Mouse (Mus musculus) spleen, postnatal 14 days (tissue): ENCODE results near the gene Asap3.
A peak's percentile ranks its signal among the peaks of the same experiment; 100 is the strongest.

Experiments used
- DNase-seq, 2 experiments: peaks; one replicate each; pipeline ENCODE4 v3.0.0; 2021 to 2022; ENCODE audit warnings: low spot score in 2 of 2

Gene Asap3

DNA sequence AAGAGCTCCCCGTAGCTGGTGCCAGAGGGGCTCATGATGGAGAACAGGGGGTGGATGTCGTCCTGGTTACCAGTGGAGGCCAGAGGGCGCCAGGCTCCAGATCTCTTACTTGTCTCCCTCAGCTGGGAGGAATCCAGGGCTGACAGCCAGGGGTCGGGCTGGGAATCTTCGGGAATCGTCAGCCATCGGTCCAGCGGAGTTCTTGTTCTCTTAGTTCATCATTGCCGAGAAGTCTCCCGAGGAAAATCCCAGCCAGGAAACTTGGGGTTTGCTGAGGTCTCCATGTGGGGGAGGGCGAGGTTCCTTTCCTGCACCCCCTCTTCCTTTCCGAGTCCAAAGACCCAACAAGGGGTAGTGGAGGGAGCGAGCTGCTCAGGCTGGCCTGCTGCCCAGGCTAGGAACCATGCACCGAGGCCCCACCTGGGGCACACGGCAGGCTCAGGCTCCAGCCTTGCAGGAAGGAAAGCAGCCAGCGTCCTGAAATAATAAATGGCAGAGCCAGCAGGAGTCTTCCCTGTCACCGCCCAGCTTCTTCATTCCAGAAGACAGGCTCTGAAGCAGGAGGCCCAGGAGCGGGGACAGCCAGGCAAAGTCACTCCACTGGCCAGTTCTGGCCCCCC lies 12.5 kb downstream of the Asap3 start:
- DNase-seq = no peak

DNA sequence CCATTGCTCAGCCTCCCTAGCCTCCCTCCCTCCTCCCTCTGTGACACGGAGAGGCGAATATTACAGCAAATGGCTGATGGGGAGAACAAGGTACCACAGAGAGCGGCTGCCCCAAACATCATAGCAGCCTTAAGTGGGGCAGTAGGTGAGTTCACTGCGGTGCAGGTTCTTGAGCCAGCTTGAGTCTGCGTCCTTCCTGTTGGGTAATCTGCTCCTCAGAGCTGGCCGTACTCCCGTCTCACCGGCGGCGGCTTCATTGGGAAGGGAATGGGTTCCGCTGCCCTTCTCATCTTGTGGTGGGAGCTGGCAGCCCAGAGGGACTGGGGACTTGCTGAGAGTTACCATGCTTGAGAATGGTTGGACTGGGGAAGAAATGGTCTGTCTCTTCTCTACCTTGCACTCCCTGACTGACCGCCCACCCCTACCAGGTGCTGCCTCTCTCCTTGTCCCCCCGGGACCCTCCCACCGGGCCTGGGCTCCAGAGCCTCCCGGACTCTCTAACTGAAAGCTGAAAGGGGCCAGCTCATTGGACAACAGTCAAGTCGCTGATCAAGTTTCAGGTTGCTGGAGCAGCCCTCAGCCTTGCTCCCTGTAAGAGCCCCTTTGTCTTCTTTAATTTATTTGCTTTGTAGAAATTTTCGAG lies 14.1 kb downstream of the Asap3 start:
- DNase-seq = no peak

DNA sequence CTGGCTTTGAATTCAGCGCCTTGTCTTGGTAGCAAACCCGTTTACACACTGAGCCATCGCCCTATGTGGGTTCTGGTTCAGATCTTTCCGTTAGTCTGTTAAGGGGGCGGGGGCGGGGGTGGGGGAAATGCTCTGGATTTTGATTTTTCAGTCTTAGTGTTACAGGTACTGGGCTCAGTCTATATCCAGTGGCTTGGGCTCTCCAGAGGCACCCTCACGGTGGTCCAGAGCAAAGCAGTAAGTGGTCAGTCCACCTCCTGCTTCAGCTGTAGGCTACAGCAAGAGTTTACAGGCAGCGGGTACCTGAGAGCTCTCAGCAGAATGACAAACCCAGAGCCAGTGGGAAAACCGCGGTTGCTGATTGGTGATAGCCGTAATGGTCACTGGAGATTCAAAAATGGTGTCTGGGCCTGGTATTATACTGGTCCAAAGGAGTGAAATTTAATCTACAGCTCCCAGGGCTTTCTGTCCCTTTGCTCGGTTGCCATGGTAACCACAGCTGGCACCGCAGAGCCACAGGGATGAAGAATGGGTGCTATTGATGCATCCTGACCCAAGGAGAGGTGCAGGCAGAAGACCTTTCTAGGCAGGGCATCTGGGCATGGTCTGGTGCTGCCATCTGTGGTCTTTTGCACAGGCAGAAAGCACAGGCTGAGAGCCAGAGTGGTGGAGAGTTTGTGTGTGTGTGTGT lies 17.5 kb downstream of the Asap3 start:
- DNase-seq = no peak

DNA sequence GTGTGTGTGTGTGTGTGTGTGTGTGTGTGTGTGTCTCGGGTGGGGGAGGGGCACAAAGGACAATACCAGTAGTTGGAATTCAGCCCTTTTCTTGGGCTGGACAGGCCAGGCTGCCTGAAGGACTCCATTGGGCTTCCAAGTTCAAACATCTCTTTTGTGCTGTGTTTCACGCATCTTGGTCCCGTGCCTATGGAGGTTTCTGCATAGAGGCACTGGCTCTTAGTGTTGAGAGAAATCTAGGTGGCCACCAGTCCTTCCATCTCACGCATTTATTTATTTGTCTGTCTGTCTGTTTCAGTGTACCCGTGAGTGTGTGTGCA lies 18.0 kb downstream of the Asap3 start:
- no peak for DNase-seq

DNA sequence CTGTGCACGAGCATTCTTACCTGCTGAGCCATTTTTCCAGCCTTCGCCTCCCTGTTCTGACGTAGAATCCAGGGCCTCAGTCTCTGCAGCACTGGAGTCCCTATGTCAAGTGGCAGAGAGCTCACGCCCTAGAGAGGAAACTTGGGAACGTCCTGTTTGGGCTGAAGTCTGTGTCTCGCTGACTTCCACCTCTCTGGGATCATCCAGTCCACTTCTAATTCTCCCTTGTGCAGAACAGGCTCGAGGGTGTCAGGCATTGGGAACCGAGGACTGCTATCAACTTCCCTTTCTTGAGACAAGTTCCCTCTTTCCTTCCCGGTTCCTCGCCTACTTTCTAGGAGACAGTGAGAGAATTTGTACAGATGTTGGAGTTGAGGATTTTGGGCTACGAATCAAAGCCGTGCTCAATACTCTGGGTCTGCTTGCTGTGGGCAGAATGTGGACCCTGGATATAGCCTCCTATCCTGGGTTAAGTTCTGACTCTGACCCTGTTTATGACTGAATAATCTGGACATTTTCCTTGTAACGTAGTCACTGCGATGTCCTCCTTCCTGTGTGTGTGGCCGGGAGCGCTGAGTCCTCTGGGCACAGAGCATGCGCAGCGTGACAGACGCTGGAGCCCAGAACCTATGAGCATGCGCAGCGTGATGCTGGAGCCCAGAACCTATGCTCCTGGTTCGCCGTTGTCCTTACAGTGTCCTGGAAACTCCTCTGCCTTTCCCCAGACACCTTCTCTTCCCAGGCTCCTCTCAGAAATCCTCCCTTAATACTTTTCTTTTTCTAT lies 18.7 kb downstream of the Asap3 start:
- DNase-seq = no peak

DNA sequence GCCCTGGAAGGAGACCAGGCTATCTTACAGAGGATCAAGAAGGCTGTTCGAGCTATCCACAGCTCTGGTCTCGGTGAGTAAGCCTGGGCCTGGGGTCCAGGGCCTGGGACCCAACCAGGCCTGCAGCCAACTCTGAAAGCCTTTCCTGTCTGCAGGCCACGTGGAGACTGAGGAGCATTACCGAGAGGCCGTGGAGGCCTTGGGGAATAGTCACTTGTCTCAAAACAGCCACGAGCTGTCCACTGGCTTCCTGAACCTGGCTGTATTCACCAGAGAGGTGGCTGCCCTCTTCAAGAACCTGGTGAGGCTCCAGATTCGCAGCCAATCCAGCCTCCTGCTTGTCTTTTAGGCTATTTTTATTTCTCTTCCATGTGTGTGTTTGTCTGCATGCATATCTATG lies 21.2 kb downstream of the Asap3 start:
- DNase-seq = no peak

DNA sequence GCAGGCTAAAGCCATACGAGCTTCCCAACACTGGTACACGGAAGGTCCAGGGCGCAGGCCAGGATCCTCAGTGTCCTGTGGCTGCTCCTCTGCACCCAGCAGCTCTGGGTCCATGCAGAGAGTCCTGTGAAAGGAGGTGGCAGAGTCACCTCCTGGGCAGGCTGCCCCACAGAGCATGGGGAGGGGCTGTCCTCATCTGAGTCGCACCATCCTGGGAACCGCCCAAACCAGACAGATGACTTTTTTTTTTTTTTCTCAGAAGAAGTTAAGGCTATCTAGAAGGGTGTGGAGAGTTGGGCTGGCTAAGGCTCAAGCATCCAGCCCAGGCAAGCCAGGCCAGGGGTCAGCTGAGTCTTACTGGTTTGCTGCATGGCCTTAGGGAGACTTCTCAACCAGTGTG lies 22.5 kb downstream of the Asap3 start:
- DNase-seq = no peak

DNA sequence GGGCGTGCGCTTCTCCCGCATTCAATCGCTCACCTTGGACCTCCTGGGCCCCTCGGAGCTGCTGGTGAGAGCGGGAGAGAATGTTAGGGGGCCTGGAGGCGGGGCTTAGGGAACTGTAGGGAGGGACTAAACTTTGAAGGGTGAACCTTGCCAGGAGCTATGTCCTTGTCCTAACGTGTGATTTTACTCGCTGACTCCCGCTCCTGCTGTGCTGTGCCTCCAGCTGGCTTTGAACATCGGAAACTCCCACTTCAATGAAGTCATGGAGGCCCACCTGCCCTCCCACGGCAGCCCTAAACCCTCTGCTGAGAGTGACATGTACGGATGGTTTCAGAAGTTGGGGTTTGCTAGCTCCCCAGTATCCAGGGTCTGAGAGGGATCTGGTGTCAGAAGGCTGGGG lies 32.5 kb downstream of the Asap3 start:
- DNase-seq = no peak

DNA sequence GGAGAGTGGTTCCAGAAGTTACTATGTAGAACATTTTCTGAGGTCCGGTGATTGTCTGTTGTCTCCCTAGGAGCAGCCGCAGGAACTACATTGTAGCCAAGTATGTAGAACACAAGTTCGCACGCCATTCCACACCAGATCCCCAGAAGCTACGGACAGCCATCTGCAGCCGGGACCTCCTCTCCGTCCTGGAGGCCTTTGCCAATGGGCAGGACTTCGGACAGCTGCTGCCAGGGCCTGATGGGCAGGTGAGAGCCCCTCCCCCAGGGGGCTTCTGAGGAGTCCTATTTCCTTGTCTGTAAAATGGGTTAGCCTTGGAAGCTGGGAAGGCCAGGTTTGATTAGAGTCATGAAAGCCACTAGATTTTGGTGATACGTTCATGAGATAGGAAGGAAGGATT lies 32.9 kb downstream of the Asap3 start:
- no peak for DNase-seq

DNA sequence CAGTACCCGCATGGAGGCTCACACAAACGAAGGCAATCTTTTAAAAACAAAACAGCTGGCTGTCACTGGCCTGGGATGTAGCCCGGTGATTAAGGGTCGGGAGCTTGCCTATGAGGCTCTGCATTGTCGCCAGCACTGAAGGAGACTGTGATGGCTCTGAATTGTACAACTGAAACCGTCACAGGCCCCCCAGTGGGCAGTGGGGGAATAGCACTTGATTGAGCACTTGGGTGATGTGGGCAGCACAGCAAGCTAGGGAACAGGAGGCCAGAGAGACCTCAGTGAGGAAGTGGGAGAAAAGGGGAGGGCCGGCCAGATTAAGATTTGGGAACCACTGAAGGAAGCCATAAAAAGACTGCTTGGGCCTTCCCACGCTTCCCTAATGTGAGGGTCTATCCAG lies 33.5 kb downstream of the Asap3 start:
- peak; percentile 60 to 78 for DNase-seq

DNA sequence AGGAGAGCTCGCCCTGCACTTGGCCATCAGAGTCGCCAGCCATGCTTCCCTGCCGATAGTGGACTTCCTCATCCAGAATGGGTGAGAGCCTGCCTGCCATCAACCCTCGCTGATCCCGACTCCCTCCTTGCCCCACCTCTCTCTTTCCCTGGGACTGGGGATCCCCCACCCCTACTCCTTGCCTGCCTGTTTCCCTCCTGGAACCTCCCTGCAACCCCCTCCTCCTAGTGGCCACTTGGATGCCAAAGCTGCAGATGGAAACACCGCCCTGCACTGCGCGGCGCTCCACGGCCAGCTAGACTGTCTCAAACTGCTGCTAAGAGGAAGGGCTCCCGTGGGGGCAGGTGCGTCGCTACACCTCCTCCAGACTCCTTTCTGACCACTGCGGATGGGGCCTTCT lies 34.0 kb downstream of the Asap3 start:
- DNase-seq = no peak

DNA sequence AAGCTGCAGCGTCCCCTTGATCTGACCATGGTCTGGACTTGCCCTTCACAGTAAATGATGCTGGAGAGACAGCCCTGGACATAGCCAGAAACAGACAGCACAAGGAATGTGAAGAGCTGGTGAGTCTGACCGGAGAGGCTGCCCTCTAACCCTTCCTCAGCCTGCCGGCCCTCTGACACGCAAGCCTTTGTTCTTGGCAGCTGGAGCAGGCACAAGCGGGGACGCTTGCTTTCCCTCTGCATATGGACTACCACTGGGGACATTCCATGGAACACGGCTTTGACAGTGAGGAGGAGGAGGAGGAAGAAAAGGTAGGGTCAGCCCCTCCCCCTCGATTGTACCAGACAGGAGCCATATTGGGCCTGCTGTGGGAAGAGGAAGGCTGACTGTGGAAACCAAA lies 34.8 kb downstream of the Asap3 start:
- no peak for DNase-seq

DNA sequence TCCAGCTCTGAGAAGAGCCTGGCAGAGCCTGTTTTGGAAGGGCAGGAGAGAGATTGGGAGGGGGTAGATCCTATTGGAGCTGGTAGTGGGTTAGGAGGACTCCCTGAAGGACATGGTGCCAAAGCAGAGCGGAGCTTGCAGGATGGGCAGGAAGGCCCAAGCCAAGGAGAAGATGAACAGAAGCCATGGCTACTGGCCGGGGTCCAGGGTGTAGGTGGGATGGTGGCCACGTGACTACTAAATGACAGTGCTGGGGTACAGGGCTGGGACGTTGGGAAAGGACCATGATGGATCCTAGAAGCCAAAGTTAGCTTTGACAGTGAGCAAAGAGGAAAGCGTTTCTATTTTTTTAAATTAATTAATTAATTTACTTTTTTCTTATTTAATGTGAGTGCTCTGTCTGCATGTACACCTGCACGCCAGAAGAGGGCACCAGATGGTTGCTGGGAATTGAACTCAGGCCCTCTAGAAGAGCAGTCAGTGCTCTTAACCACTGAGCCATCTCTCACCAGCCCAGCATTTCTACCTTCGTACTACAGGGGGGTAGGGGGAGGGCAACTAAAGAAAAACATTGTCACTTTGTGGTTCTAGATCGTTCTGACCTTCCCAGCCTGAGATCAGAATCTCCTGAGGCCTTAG lies 36.0 kb downstream of the Asap3 start:
- DNase-seq = no peak

DNA sequence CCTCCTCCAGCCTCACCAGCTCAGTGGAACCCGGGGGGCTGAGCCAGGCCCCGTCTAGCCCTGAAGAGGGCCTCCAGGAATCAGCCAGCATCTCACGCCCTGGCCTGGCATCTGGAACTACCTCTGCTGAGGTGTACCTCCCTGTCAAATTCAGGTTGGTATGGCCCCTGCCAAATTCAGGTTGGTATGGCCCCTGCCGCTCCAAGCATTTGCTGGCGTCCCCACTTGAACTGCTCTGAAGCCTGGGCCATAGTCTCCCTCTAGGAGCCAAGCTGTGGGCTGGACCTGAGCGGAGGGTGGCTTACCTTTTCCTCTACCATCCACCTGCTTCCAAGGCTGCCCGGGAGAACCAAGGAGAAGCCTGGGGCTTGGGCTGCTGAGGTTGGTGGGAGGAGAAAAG lies 36.6 kb downstream of the Asap3 start:
- no peak for DNase-seq

DNA sequence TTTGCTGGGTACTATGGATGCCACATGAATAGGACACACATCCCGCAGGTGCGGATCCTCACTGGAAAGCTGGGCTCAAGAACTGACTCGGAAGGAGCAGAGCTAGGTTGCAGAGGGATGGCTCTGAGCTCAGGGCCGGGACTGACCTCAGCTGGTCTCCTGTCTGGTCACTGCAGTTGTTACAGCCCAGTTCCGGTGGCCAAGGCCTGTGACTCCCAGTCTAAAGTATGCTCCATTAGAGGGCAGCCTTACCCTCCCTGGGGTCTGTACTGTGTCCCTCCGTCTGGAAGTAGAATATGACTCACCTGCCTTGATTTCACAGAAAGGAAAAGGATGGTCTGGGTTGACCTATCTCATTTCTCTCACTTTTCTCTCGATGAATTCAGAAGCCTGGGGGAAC lies 38.0 kb downstream of the Asap3 start:
- DNase-seq = no peak

DNA sequence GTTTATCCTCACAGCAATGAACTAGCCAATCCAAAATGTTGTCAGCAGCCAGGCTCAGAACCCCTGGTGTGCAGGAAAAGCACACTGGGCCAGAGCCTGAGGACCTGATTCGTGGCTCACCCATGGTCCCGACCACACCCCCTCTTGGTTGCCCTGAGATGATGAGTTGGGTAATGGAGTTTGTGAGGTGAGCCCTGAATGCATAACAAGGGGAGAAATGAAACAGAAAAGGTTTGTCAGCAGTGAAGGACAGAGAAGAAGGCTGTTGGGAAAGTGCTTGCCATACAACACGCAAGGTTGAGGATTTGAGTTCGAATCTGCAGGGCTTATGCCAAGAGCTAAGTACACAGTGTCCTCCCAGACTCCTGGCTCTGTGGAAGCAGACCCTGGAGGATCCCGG lies 39.5 kb downstream of the Asap3 start:
- no peak for DNase-seq

DNA sequence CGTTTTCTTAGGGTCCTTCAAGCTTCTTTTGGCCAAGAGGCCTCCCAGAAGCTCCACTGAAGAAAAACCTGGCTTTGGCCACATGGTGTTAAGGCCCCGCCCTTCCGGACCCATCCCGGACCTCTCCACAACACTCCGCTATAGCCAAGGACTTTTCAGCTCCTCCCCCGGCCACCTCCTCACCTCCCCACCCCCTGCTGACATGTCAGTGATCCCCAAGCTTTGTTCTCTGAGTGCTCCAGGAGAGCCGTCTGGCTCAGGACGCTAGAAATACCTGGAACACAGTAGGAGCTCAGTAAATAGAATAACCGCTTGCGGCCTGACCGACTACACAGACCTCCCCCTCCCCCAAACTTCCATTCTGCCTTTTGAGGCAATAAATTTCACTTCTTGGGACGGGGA lies 40.4 kb downstream of the Asap3 start:
- DNase-seq = no peak

DNA sequence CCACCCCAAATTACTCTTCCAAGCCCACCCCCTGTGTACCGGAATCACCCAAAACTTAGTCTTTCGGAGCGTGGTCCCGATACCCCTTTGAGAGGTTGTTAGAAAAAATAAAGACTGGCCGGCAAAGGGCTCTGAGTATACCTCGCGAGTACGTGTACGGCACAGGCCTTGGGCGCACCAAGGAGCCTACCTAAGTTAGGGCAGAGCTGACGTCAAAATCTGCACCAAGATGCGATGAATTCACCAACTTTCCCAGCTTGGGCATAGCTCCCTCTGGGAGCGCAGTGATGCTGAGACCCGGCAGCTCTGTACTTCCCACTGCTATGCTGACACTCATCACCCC lies 41.2 kb downstream of the Asap3 start:
- DNase-seq = no peak

DNA sequence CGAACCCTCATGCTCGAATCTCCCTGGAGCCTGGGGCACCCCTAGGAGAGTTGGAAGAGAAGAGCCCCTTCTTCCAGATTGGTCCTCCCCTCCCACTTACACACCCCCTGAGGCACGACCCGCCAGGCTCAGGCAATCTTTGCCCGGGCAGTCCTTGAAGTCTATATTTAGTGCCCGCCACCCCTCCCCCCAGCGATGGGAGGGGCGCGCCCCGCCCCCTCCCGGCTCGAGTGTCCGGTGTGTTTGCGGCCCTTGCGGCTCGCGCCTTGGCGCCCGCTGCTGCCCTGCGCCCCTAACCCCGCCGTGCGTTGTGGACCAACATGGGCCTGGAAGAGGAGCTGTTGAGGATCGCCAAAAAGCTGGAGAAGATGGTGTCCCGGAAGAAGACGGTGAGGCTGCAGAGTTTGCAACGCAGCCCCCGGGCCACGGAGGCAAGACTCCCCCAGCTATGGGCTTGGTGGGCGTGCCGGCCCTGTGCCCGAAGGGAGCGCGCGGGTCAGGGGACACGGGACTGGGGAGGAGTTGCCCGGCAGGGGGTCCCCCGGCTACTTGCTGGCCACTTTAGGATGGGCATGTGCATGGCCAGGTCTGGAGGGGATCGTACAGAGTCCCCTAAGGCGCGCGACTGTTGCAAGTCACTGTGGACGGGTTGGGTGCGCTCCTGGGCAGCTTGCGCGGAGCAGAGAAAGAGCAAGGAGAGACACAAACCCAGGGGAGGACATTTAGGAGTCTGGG lies 41.7 kb downstream of the Asap3 start, which contains the start of gene Tcea3:
Tcea3 (plus strand) TSS at position 1 of the 735 bp plus-strand sequence.
- DNase-seq = no peak

DNA sequence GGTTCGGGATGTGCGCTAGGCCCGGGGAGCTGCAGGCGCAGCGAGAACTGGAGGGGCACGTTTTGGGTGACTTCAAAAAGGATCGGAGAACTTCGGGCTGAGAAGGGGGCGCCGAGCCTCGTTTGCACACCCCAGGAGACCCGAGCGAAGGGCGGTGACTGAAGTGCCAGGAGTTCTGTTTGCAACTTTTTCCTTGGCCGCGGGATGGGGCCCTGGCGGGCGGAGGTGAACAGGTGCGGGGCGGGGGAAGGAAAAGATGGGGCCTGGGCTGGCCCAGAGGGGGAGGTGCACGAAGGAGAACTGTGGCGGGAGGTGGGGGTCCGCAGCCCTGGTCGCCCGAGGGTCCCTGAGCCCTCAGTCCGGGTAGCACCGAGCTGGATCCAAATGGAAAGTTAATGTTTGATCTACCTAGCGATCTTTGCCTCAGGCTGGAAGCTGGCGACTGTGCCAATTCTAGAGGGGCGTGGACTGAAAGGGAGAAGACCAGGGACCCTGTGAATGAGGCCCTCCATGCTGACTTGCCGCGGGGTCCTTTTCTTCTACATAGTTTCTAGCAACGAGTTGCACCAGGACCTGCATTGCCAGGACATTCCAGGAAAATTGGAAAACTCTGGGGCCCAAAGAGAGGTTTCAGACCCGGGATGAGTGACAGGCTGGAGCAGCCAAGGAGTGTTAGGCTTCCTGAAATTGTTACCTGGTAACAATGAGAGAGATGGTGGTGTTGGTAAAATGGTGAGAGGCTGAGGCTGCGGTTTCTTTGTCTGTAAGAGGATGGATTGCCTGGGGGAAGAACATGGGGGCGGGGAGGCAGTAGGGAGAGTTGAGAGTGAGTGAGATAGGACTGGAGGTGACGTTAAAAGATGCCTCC lies 42.5 kb downstream of the Asap3 start:
- no peak for DNase-seq

DNA sequence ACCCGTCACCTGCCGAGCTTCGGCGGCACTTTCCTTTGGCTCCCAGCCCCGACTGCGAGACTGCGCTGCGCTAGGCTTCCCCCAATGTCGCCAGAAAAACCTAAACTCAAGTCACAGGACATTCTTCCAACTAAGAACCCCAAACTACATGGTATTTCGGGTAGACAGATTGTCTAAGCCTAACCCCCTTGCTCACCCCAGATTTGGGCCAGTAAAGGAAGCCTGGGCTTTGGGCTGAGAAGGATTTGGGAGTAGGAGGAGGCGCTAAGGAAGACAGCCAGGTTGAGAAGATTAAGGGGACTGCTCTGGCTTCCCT lies 43.1 kb downstream of the Asap3 start:
- no peak for DNase-seq
